Mouse (Mus musculus) liver, postnatal 0 days (tissue): ENCODE measurements around the gene Srpk2.

Experiments
- CTCF ChIP-seq: sonication (generic); IDR thresholded peaks from 2 replicates; pipeline ENCODE4 v1.5.1; 2016; ENCODE audit warnings: antibody characterized with exemption, low read depth
- EP300 ChIP-seq: IDR thresholded peaks from 2 replicates; pipeline ENCODE4 v1.6.1; 2016; ENCODE audit warnings: antibody characterized with exemption, low read depth, mild to moderate bottlenecking

- TF ChIP-seq EP300 (no peak), CTCF (no peak)
Measured at GRCm38 (mm10) chr5:23599750-23600537, 84.5 kb downstream of the Srpk2 start.
